Mouse (Mus musculus) cerebellum, adult 2 months (tissue): Measurements from ENCODE around the gene Cuedc2.

Source experiments
- CTCF ChIP-seq: fragments of 200-500 bp; IDR thresholded peaks from 2 replicates; pipeline ENCODE4 v1.5.1; 2011; ENCODE audit warnings: low read depth, mild to moderate bottlenecking, control low read depth, low read length, moderate library complexity, borderline replicate concordance; ENCODE audit not compliant: insufficient read depth
- POLR2A ChIP-seq: fragments of 200-500 bp; IDR thresholded peaks from 2 replicates; pipeline ENCODE4 v1.6.1; 2011; ENCODE audit warnings: low read length, control low read depth, borderline replicate concordance; ENCODE audit not compliant: insufficient read depth

DNA sequence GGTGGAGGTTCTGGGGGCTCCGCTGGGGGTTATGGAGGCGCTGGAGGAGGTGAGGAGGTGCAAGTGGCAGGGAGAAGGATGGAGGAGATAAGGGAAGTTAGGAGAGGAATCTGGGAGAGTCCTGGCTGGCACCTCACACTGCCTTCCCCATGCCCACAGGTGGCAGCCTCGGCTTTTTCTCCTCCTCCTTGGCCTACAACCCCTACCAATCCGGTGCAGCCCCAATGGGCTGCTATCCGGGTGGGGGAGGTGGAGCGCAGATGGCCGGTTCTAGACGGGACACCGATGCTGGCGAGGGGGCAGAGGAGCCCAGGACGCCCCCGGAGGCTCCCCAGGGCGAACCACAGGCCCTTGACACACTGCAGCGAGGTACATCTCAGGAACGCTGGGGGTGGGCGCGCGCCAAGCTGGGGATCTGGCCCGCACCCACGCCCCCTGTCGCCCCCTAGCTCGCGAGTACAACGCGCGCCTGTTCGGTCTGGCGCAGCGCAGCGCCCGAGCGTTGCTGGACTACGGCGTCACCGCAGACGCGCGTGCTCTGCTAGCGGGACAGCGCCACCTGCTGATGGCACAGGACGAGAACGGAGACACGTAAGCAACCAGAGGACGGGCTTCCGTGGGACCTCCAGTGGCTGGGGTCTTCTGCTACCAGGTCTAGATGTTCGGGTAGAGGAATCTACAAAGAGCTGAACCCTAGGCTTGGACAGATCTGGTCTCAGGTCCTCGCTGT is 29.6 kb downstream of the Cuedc2 start:
- peak; percentile 95 for TF ChIP-seq CTCF
- TF ChIP-seq POLR2A, result peak; percentile 69
